Mouse (Mus musculus) C2C12 (cell line): ENCODE results near the gene Mbd6.

Source experiments
- CEBPB ChIP-seq: IDR thresholded peaks from one replicate; pipeline ENCODE4 v1.6.1; 2011; ENCODE audit warnings: low read depth, mild to moderate bottlenecking, control low read depth, moderate library complexity
- CTCF ChIP-seq: IDR thresholded peaks from one replicate; pipeline ENCODE4 v1.5.1; 2011; ENCODE audit not compliant: control insufficient read depth, insufficient read depth, insufficient read length
- FOSL1 ChIP-seq: IDR thresholded peaks from one replicate; pipeline ENCODE4 v1.8.0; 2011; ENCODE audit warnings: mild to moderate bottlenecking, low read length; ENCODE audit not compliant: poor library complexity, insufficient read depth, severe bottlenecking

GRCm38 (mm10) chr10:127290307-127290929, 1.6 kb upstream of the Mbd6 start:
- TF ChIP-seq CTCF = no peak
- TF ChIP-seq FOSL1 = no peak
- TF ChIP-seq CEBPB = peak; percentile 94
